Mouse (Mus musculus) megakaryocyte, embryonic 14.5 days (primary cell): Measurements from ENCODE around the gene Cox6b1.

ENCODE experiments used
- FLI1 ChIP-seq: IDR thresholded peaks from 2 replicates; pipeline ENCODE4 v1.6.1; 2012; ENCODE audit warnings: low read length, inconsistent platforms, mixed read lengths
- GATA1 ChIP-seq: IDR thresholded peaks from 3 replicates; pipeline ENCODE4 v1.6.1; 2012; ENCODE audit warnings: mixed read lengths, low read length, inconsistent platforms, borderline replicate concordance

- no peak for TF ChIP-seq GATA1
- no peak for TF ChIP-seq FLI1
Observed at GRCm38 (mm10) chr7:30600651-30601050, 25.3 kb downstream of the Cox6b1 start.
